Mouse (Mus musculus) right cerebral cortex, postnatal 36 days (tissue): ENCODE data around the gene Slc25a45.
A peak's percentile ranks its signal among the peaks of the same experiment; 100 is the strongest.

Experiments
- DNase-seq, 2 experiments: peaks; one replicate each; pipeline ENCODE4 v3.0.0; 2022; ENCODE audit warnings: low spot score in 2 of 2, mixed read lengths in 1 of 2

Gene Slc25a45

GRCm38 (mm10) chr19:5840890-5841388 is 36.7 kb upstream of the Slc25a45 start:
- DNase-seq: no peak

GRCm38 (mm10) chr19:5841389-5841946 is 36.1 kb upstream of the Slc25a45 start:
- DNase-seq: no peak

- DNase-seq: no peak
Measured at GRCm38 (mm10) chr19:5841999-5842784, 35.4 kb upstream of the Slc25a45 start.

GRCm38 (mm10) chr19:5842785-5843730 is 34.5 kb upstream of the Slc25a45 start:
- DNase-seq: no peak

- DNase-seq: no peak
Measured at GRCm38 (mm10) chr19:5843781-5844691, 33.6 kb upstream of the Slc25a45 start.

- DNase-seq: no peak
Measured at GRCm38 (mm10) chr19:5844831-5845318, 32.7 kb upstream of the Slc25a45 start.

GRCm38 (mm10) chr19:5845319-5846135 is 32.1 kb upstream of the Slc25a45 start:
- peak; percentile 71 to 85 for DNase-seq

- DNase-seq: peak in 1 of 2 experiments; percentile 40
Measured at GRCm38 (mm10) chr19:5846154-5846553, 31.5 kb upstream of the Slc25a45 start.

- DNase-seq: peak; percentile 92 to 93
Measured at GRCm38 (mm10) chr19:5846557-5847305, 30.9 kb upstream of the Slc25a45 start.

GRCm38 (mm10) chr19:5847306-5847796 is 30.3 kb upstream of the Slc25a45 start:
- DNase-seq: no peak

GRCm38 (mm10) chr19:5848032-5848825 is 29.4 kb upstream of the Slc25a45 start:
- peak in 1 of 2 experiments; percentile 65 for DNase-seq

GRCm38 (mm10) chr19:5848826-5849672 is 28.6 kb upstream of the Slc25a45 start:
- no peak for DNase-seq

- peak; percentile 89 for DNase-seq
Measured at GRCm38 (mm10) chr19:5849843-5850527, 27.6 kb upstream of the Slc25a45 start.

GRCm38 (mm10) chr19:5850860-5851259 is 26.7 kb upstream of the Slc25a45 start:
- DNase-seq: no peak

- no peak for DNase-seq
Measured at GRCm38 (mm10) chr19:5851481-5851971, 26.1 kb upstream of the Slc25a45 start.

- no peak for DNase-seq
Measured at GRCm38 (mm10) chr19:5852035-5852722, 25.4 kb upstream of the Slc25a45 start.
